Mouse (Mus musculus) gastrocnemius, postnatal 36 days (tissue): ENCODE data around the gene Hsd17b13. TPM values are rescaled to one million over a fixed set of nuclear protein-coding genes. Genes with fewer than 3 reads are reported as not detected.

Source experiments
- total RNA-seq, 2 experiments: library from RNA; stranded (reverse); gene quantifications; 2 replicates each; pipeline ENCODE4 v1.2.3; 2021

Gene Hsd17b13
- total RNA-seq, 2 experiments from 2014 or later: not detected

Other genes starting within 250 kb of the Hsd17b13 start
- gene Klhl8, start 66.2 kb downstream of the Hsd17b13 start, total RNA-seq: 10 to 100 TPM; 21.9 to 22.5 TPM
- gene Hsd17b11, start 44.5 kb upstream of the Hsd17b13 start, total RNA-seq: 1 to 10 TPM; 6.7 to 8.3 TPM
- 10 to 100 TPM; 58.1 to 59.3 TPM for gene Nudt9, start 68.9 kb upstream of the Hsd17b13 start, total RNA-seq
- gene Gm17660, start 100.2 kb upstream of the Hsd17b13 start, total RNA-seq: under 1 TPM in 1 of 2 experiments, not detected in 1; 0.56 TPM
- gene Sparcl1, start 136.3 kb upstream of the Hsd17b13 start, total RNA-seq: 100 to 1,000 TPM; 125 to 142 TPM
- gene Dspp, start 193.3 kb upstream of the Hsd17b13 start, total RNA-seq: not detected
- gene Dmp1, start 225.2 kb upstream of the Hsd17b13 start, total RNA-seq: 1 to 10 TPM; 1.4 to 2.1 TPM